Mouse (Mus musculus): Measurements from ENCODE around the gene Map3k10. TPM values are rescaled to one million over a fixed set of nuclear protein-coding genes. Genes with fewer than 3 reads are reported as not detected.

The Map3k10 gene
- polyA plus RNA-seq, 1 experiment, result 11.4 TPM

DNA sequence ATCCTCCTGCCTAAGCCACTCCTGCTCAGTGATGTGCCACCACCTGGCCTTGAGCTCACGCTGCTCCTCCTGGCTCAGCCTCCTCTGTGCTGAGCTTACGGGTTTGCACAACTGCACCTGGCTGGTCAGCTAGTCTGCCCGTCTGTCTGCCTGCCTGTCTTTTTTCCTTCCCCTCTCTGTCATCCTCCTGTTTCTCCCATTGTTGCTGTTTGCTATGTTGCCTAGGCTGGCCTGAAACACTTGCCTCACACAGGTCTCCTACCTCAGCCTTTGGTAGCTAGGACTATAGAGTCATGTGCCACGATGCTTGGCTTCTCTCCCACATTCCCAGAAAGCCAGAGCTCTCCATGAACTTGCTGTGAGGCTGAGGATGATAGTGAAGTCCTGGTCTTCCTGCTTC lies 61.5 kb downstream of the Map3k10 start:
- no peak for DNase-seq (ENCODE audit: low read depth, low spot score)
- WGBS, result 66% methylated on average over 4 of the region's 4 CpGs

DNA sequence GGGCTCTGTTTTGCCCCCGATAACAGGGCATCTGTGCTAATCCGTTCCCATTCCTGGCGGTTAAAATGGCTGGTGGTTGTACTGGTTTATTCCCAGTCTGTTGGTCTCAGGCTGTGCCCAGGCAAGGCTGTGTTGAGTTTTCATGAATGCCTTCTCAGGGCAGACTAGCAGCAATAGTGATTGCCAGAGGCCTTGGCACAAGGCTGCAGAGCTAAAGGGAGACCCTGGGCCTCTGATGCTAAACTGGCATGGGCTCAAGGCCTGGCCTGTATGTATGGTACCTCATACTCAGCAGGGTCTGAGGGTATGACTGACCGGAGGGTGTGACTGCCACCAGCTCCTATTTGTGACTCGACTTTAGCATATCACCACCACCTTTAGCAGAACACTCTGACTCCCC lies 63.5 kb downstream of the Map3k10 start:
- 81% methylated on average over 5 of the region's 5 CpGs for WGBS
- DNase-seq (ENCODE audit: low read depth, low spot score), result no peak

DNA sequence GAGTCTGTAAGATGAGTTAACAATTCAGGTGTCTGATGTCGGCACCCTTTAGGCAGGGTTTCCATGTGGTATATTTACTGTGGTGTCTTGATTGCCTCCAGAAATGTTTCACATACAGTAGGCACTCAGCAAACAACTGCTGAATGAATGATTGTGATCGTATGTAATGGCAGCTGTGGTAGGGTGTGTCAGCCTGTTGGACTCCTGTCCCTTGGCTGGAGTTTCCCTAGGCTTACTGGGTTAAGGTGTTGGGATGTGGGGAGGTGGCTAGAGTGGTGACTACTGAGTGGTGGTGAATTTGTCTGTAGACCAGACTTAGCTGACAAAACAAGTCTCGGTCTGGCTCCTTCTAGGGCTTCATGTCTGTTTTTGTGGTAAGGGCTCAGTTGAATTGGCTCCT lies 64.0 kb downstream of the Map3k10 start:
- no peak for DNase-seq (ENCODE audit: low read depth, low spot score)
- WGBS, result 44% methylated on average over 3 of the region's 3 CpGs

DNA sequence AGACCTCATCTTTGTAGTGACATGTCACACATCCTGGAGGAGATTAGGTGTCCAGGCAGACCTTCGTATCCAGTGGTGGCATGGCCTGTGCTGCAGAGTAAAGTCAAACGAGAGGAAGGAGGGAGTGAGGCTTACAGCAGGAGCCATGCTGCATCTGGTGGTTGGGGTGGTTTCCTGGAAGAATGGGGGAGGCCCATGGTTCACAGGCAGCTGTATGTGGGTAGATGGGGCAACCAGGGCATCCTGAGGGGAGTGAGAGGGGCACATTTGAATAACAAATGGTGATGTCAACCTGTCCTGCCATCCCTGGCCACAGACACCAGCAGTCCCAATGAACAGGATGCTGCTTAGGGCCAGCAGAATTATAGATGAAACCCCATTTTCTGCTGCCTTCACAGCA lies 64.7 kb downstream of the Map3k10 start:
- 69% methylated on average over 2 of the region's 2 CpGs for WGBS
- DNase-seq (ENCODE audit: low read depth, low spot score), result no peak

DNA sequence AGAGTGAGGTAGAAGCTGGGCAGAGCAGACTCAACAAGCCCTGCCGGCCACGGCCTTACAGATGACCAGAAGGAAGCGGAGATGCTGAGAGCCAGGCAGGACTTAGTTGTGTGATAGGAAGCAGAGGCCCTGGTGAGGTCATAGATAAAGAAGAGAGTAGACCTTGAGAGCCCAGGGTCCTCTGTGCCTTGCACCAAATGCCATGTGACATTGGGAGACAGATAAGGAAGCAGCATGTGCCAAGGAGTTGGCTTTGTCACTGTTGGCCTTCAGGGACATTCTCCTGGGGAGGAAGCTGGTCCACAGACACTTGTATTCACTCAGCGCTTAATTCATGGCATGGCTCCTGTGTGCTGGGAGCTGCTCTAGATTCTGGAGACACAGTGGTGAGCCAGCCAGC lies 65.1 kb downstream of the Map3k10 start:
- DNase-seq (ENCODE audit: low read depth, low spot score), result no peak
- 92% methylated on average over 4 of the region's 4 CpGs for WGBS

DNA sequence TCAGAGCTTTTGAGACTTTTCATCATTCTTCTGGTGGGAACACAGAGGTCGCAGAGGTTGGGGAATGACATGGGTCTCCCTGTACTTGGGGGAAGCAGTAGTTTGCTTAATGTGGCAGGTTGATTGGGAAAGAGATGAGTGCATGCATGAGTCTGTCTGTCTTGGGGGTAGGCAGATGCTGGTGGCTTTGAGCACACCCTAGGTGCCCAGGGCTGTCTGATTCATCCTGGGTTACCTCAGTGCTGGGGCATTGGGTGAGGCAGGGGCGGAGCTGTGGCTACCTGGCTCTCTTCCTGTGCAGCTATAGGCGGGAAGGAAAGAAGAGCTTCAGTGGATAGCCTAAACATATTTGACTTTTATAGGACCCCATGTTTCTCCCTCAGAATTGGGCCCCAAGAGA lies 66.3 kb downstream of the Map3k10 start:
- DNase-seq (ENCODE audit: low read depth, low spot score), result no peak
- 50% methylated on average over 3 of the region's 3 CpGs for WGBS

DNA sequence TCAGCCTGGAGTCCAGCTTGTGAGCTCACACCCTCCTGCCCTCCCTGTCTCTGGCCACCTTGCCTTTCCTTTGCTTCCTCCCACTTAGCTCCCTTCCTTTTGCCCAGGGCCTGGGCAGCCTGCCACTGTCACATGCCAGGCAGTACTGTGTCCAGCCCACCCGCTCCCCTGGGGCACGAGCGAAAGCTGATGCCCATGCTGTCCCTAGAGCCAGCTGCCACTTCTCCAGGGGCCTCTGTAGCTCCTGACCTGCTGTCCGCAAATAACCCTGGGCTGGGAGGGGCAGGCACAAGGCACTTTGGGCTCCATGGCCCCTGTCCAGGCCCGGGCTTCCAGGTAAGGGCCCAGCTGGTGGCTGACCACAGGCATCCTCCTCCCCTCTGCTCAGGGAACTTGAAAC lies 66.8 kb downstream of the Map3k10 start:
- 50% methylated on average over 5 of the region's 5 CpGs for WGBS
- DNase-seq (ENCODE audit: low read depth, low spot score), result no peak

DNA sequence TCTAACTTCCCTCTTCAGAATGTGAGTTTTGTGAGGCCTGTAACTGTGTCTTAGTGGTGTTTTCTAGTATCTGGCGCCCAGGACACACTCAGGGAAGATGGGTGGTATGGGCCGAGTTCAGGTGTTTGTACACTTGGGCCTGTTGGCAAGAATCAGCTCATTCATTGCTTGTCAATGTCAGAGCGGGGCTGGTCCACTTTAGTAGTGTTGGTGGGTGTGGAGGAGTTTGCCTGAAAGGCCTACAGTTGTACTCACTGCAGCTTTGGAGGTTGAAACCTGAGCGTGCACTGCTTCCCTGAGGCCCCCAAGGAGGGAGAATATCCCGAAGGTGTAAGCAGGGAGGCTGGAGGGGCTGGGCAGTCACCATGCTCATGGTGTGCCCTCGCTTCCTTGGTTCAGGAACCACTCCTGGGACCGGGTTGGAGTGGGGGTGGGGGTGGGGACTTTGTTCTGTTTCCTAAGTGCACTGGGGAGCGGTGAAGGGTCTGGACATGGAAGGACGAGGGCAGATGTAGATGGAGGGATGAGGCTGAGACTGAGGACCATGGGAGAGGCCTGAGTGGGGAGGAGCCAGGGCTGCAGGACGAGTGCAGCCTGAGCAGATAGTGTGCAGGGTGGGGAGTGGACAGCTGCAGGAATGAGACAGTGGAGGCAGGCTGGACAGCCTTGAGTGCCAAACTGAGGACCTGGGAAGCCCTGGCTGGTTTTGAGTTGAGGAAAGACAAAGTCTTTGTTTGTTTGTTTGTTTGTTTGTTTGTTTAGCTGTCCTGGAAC lies 67.7 kb downstream of the Map3k10 start:
- WGBS, result 57% methylated on average over 10 of the region's 10 CpGs
- DNase-seq (ENCODE audit: low read depth, low spot score), result no peak

Other genes with a start within 250 kb of the Map3k10 start
- gene Sptbn4, start 226.9 kb downstream of the Map3k10 start, polyA plus RNA-seq (2012; rRNA removed), result 0.19 and 0.34 TPM in 2 replicates
- 60.1 and 72.7 TPM in 2 replicates for gene Blvrb, start 226.6 kb downstream of the Map3k10 start, polyA plus RNA-seq (2012; rRNA removed)
- 14.5 and 15.3 TPM in 2 replicates for gene Sertad3, start 200.8 kb downstream of the Map3k10 start, polyA plus RNA-seq (2012; rRNA removed)
- 54.5 and 60.4 TPM in 2 replicates for gene Sertad1, start 187.7 kb downstream of the Map3k10 start, polyA plus RNA-seq (2012; rRNA removed)
- 1.1 and 1.2 TPM in 2 replicates for gene Prx, start 175.3 kb downstream of the Map3k10 start, polyA plus RNA-seq (2012; rRNA removed)
- gene Hipk4, start 151.3 kb downstream of the Map3k10 start, polyA plus RNA-seq (2012; rRNA removed), result 0.56 and 0.73 TPM in 2 replicates
- gene Pld3, start 121.4 kb downstream of the Map3k10 start, polyA plus RNA-seq (2012; rRNA removed), result 61.4 and 63.0 TPM in 2 replicates
- 15.9 and 16.6 TPM in 2 replicates for gene 2310022A10Rik, start 121.4 kb downstream of the Map3k10 start, polyA plus RNA-seq (2012; rRNA removed)
- gene Akt2, start 83.0 kb downstream of the Map3k10 start, polyA plus RNA-seq (2012; rRNA removed), result 40.2 and 44.7 TPM in 2 replicates
- 0.12 and 0.38 TPM in 2 replicates for gene Ttc9b, start 20.7 kb downstream of the Map3k10 start, polyA plus RNA-seq (2012; rRNA removed)
- 0.10 TPM in 2 replicates for gene Zfp607b, start 14.7 kb upstream of the Map3k10 start, polyA plus RNA-seq (2012; rRNA removed)
- gene Zfp60, start 56.8 kb upstream of the Map3k10 start, polyA plus RNA-seq (2012; rRNA removed), result 1.1 and 1.2 TPM in 2 replicates
- gene Zfp626, start 132.6 kb upstream of the Map3k10 start, polyA plus RNA-seq (2012; rRNA removed), result 0.73 and 1.2 TPM in 2 replicates
- gene Zfp59, start 164.0 kb upstream of the Map3k10 start, polyA plus RNA-seq (2012; rRNA removed), result 0.53 and 1.1 TPM in 2 replicates
- 0.37 and 0.80 TPM in 2 replicates for gene Zfp607a, start 182.9 kb upstream of the Map3k10 start, polyA plus RNA-seq (2012; rRNA removed)